Mouse (Mus musculus): ENCODE data around the gene Ryr1. TPM values are rescaled to one million over a fixed set of nuclear protein-coding genes. Genes with fewer than 3 reads are reported as not detected.
"Not testable (repeated sequence)": the region's sequence is repeated elsewhere in the genome, so short reads cannot be mapped to it uniquely, and the experiment has no call there.

Gene Ryr1
- polyA plus RNA-seq, 1 experiment from 2014 or later: 0.16 TPM

- DNase-seq (ENCODE audit: low spot score): no peak
Measured at GRCm38 (mm10) chr7:29146625-29147367, 21.8 kb upstream of the Ryr1 start.

GRCm38 (mm10) chr7:29144006-29144405 lies 19.0 kb upstream of the Ryr1 start:
- DNase-seq (ENCODE audit: low spot score): no peak

GRCm38 (mm10) chr7:29141416-29141815 lies 16.4 kb upstream of the Ryr1 start:
- DNase-seq (ENCODE audit: low spot score): peak; percentile 87

GRCm38 (mm10) chr7:29139237-29139636 lies 14.3 kb upstream of the Ryr1 start:
- not testable (repeated sequence) for DNase-seq (ENCODE audit: low spot score)

- no peak for DNase-seq (ENCODE audit: low spot score)
Measured at GRCm38 (mm10) chr7:29137429-29137828, 12.4 kb upstream of the Ryr1 start.

- DNase-seq (ENCODE audit: low spot score): peak; percentile 88
Measured at GRCm38 (mm10) chr7:29134693-29135386, 9.9 kb upstream of the Ryr1 start, which contains the start of gene Rasgrp4. TSS of gene Rasgrp4 (plus strand) at chr7:29134851.

- DNase-seq (ENCODE audit: low spot score): no peak
Measured at GRCm38 (mm10) chr7:29134230-29134629, 9.3 kb upstream of the Ryr1 start.

- DNase-seq (ENCODE audit: low spot score): peak; percentile 58
Measured at GRCm38 (mm10) chr7:29128725-29129124, 3.7 kb upstream of the Ryr1 start.

- peak; percentile 86 for DNase-seq (ENCODE audit: low spot score)
Measured at GRCm38 (mm10) chr7:29126173-29126915, 1.4 kb upstream of the Ryr1 start.

GRCm38 (mm10) chr7:29123531-29124358 lies 1.2 kb downstream of the Ryr1 start:
- DNase-seq (ENCODE audit: low spot score): no peak

GRCm38 (mm10) chr7:29122821-29123220 lies 2.2 kb downstream of the Ryr1 start:
- no peak for DNase-seq (ENCODE audit: low spot score)

- DNase-seq (ENCODE audit: low spot score): no peak
Measured at GRCm38 (mm10) chr7:29119526-29119925, 5.5 kb downstream of the Ryr1 start.

GRCm38 (mm10) chr7:29118142-29118851 lies 6.7 kb downstream of the Ryr1 start:
- no peak for DNase-seq (ENCODE audit: low spot score)

GRCm38 (mm10) chr7:29108992-29109955 lies 15.7 kb downstream of the Ryr1 start:
- DNase-seq (ENCODE audit: low spot score): no peak

GRCm38 (mm10) chr7:29101286-29102017 lies 23.5 kb downstream of the Ryr1 start:
- DNase-seq (ENCODE audit: low spot score): no peak

GRCm38 (mm10) chr7:29097131-29097530 lies 27.8 kb downstream of the Ryr1 start:
- no peak for DNase-seq (ENCODE audit: low spot score)

GRCm38 (mm10) chr7:29088817-29089216 lies 36.2 kb downstream of the Ryr1 start:
- no peak for DNase-seq (ENCODE audit: low spot score)

GRCm38 (mm10) chr7:29086902-29087301 lies 38.1 kb downstream of the Ryr1 start:
- DNase-seq (ENCODE audit: low spot score): no peak

GRCm38 (mm10) chr7:29085981-29086380 lies 39.0 kb downstream of the Ryr1 start:
- no peak for DNase-seq (ENCODE audit: low spot score)
